Mouse (Mus musculus): Measurements from ENCODE around the gene Ift22. TPM values are rescaled to one million over a fixed set of nuclear protein-coding genes. Genes with fewer than 3 reads are reported as not detected.
"Not testable (repeated sequence)": the region's sequence is repeated elsewhere in the genome, so short reads cannot be mapped to it uniquely, and the experiment has no call there.

The Ift22 gene
- polyA plus RNA-seq, 1 experiment, result 58.7 TPM

DNA sequence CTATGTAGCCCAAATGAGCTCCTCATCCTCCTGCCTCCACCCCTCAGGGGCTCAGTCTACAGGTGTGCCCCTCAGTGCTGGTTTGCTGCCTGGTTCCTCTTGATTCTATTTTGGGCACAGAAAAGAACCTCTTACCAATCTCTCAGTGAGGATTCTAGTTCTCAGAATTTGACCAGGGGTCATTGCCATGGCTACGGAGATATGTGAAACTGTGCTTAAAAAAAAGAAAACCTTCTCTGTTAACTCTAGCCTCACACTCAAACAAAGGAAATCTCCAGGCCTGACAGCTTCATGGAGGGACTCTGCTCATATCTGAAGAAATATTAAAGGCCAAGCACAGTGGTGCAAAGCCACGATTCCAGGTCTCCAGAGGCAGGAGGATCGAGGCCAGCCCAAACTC lies 34.8 kb downstream of the Ift22 start:
- TF ChIP-seq CTCF (IDR thresholded peaks at IDR 0.05; ENCODE audit: borderline replicate concordance, insufficient read depth, low read depth, low read length), result no peak
- no peak for TF ChIP-seq POLR2A (IDR thresholded peaks at IDR 0.05; ENCODE audit: borderline replicate concordance, insufficient read depth, low read length)
- Histone ChIP-seq H3K4me3 (replicated peaks; ENCODE audit: insufficient read depth, low read depth, low read length) (no peak overlapping the region), H3K27ac (ENCODE audit: insufficient read depth, low read length) (no peak overlapping the region), H3K27me3 (ENCODE audit: control insufficient read depth, insufficient read depth, low read length) (no peaks in the 10 kb centered on the region), H3K4me1 (ENCODE audit: control insufficient read depth, insufficient read depth, low read length) (no peaks in the 10 kb centered on the region)
- no peak for DNase-seq
- WGBS, result 67% methylated on average over 3 of the region's 3 CpGs

DNA sequence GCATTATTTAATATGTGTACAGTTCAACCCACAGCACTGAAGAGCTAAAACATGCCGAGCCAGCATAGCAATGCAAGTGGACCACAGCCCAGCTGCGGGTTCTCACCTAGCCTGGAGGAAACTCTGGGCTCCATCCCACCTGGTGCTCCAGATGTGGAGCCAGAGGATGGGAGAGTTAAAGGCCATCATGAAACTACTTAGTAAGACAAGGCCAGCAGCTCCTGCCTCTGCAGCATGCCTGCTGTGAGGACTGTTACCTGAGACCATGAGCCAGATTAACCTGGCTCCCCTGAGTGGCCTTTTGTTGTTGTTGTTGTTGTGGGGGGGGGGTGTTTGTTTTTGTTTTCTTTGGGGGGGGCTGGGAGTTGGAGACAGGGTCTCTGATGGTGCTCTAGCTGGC lies 35.4 kb downstream of the Ift22 start:
- no peak for DNase-seq
- H3K4me1 ChIP-seq (ENCODE audit: control insufficient read depth, insufficient read depth, low read length), result no peaks in the 10 kb centered on the region
- TF ChIP-seq CTCF (IDR thresholded peaks at IDR 0.05; ENCODE audit: borderline replicate concordance, insufficient read depth, low read depth, low read length) (no peak), POLR2A (IDR thresholded peaks at IDR 0.05; ENCODE audit: borderline replicate concordance, insufficient read depth, low read length) (no peak)
- H3K27ac ChIP-seq (ENCODE audit: insufficient read depth, low read length), result no peak overlapping the region
- H3K4me3 ChIP-seq (replicated peaks; ENCODE audit: insufficient read depth, low read depth, low read length), result no peak overlapping the region
- H3K27me3 ChIP-seq (ENCODE audit: control insufficient read depth, insufficient read depth, low read length), result no peaks in the 10 kb centered on the region
- WGBS, result 78% methylated on average over 2 of the region's 2 CpGs

DNA sequence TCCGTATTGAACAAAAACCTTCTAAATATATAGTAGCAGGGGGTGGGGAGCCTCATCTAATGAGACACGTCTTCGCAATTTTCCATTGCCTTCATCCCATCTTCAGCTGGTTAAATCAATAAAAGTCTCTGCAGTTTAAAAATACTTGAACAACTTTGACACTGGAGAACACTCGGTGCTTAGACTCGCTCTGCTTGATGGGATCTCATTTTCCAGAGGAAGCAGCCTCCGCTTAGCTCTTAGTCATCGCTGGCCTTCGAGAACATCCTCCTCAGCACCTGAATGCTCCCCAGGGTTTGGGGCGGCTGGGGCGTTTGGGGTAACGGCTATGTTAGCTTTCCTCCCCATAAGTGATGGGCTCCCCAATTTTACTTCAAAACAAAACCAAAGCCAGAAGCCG lies 37.1 kb downstream of the Ift22 start:
- Histone ChIP-seq H3K27me3 (ENCODE audit: control insufficient read depth, insufficient read depth, low read length) (no peaks in the 10 kb centered on the region), H3K4me1 (ENCODE audit: control insufficient read depth, insufficient read depth, low read length) (no peaks in the 10 kb centered on the region), H3K4me3 (replicated peaks; ENCODE audit: insufficient read depth, low read depth, low read length) (no peak overlapping the region), H3K27ac (ENCODE audit: insufficient read depth, low read length) (no peak overlapping the region)
- 84% methylated on average over 12 of the region's 12 CpGs for WGBS
- DNase-seq, result no peak
- TF ChIP-seq POLR2A (IDR thresholded peaks at IDR 0.05; ENCODE audit: borderline replicate concordance, insufficient read depth, low read length) (no peak), CTCF (IDR thresholded peaks at IDR 0.05; ENCODE audit: borderline replicate concordance, insufficient read depth, low read depth, low read length) (no peak)

DNA sequence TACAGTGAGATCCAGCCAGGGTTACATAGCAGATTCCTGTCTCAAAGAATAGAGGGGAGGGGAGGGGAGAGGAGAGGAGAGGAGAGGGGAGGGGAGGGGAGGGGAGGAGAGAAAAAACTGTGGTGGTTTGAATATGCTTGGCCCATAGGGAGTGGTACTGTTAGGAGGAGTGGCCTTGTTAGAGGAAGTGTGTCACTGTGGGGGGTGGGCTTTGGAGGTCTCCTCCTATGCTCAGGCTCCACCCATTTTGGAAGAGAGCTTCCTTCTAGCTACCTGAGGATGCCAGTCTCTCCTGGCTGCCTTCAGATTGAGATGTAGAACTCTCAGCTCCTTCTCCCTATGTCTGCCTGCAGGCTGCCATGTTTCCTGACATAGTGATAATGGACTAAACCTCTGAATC lies 39.9 kb downstream of the Ift22 start:
- Histone ChIP-seq H3K4me3 (replicated peaks; ENCODE audit: insufficient read depth, low read depth, low read length) (no peak overlapping the region), H3K4me1 (ENCODE audit: control insufficient read depth, insufficient read depth, low read length) (no peaks in the 10 kb centered on the region), H3K27ac (ENCODE audit: insufficient read depth, low read length) (no peak overlapping the region), H3K27me3 (ENCODE audit: control insufficient read depth, insufficient read depth, low read length) (no peaks in the 10 kb centered on the region)
- TF ChIP-seq CTCF (IDR thresholded peaks at IDR 0.05; ENCODE audit: borderline replicate concordance, insufficient read depth, low read depth, low read length) (no peak), POLR2A (IDR thresholded peaks at IDR 0.05; ENCODE audit: borderline replicate concordance, insufficient read depth, low read length) (no peak)
- DNase-seq, result no peak

DNA sequence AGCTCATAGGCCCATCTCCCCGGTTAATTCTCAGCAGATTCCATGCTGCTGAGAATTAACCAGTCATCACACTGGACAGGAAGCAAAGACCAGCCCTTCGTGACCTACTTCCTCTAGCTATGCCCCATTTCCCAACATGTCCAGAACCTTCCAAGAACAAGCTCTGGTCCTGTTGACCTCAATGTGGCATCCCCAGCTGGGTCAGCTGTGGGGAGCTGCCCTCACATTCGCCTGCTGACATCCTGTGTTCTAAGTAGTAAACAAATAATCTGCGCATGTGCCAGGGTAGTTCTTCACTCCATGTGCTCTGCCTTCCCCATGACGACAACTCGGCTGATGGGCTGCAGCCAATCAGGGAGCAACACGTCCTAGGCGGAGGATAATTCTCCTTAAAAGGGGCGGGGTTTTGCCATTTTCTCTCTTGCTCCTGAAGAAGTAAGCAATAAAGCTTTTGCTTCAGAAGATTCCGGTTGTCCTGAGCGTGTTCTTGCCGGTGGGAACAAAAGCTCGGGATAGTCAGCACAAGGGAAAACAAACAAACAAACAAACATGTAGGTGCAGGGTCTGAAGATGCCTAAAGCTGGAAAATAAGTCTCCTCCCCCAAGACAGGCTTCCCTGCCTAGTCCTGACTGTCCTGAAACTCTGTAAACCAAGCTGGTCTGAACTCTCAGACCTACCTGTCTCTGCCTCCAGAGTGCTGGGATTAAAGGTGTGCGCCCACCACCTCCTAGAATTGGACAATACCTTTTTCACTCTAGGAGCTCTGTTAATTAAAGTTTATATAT lies 41.8 kb downstream of the Ift22 start:
- 72% methylated on average over 14 of the region's 14 CpGs for WGBS

DNA sequence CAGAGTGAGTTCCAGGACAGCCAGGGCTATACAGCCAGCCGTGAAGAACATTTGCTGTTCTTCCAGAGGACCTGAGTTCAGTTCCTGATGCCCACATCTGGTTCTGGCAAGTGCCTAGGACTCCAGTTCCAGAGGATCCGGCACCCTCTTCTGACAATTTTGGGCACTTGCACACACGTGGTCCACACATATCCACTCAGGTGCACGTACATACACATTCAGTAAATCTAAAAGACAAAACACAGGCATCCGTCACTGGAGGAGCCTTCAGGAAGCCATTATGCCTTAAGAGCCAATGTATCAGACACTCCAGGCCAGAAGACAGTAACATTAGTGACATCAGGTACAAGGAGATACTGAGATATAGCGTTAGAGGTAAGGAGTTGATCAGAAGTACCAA lies 42.6 kb downstream of the Ift22 start:
- Histone ChIP-seq H3K4me3 (replicated peaks; ENCODE audit: insufficient read depth, low read depth, low read length) (no peak overlapping the region), H3K27me3 (ENCODE audit: control insufficient read depth, insufficient read depth, low read length) (no peaks in the 10 kb centered on the region), H3K4me1 (ENCODE audit: control insufficient read depth, insufficient read depth, low read length) (peaks cover 4% of the 10 kb centered on the region), H3K27ac (ENCODE audit: insufficient read depth, low read length) (no peak overlapping the region)
- DNase-seq, result no peak
- WGBS, result 90% methylated on average over 6 of the region's 6 CpGs
- TF ChIP-seq POLR2A (IDR thresholded peaks at IDR 0.05; ENCODE audit: borderline replicate concordance, insufficient read depth, low read length) (no peak), CTCF (IDR thresholded peaks at IDR 0.05; ENCODE audit: borderline replicate concordance, insufficient read depth, low read depth, low read length) (no peak)

More for the DNA sequence above, 41.8 kb downstream of the Ift22 start:
- H3K4me1 ChIP-seq (ENCODE audit: control insufficient read depth, insufficient read depth, low read length); H3K4me3 ChIP-seq (replicated peaks; ENCODE audit: insufficient read depth, low read depth, low read length); H3K27ac ChIP-seq (ENCODE audit: insufficient read depth, low read length); DNase-seq; H3K27me3 ChIP-seq (ENCODE audit: control insufficient read depth, insufficient read depth, low read length): not testable (repeated sequence)

DNA sequence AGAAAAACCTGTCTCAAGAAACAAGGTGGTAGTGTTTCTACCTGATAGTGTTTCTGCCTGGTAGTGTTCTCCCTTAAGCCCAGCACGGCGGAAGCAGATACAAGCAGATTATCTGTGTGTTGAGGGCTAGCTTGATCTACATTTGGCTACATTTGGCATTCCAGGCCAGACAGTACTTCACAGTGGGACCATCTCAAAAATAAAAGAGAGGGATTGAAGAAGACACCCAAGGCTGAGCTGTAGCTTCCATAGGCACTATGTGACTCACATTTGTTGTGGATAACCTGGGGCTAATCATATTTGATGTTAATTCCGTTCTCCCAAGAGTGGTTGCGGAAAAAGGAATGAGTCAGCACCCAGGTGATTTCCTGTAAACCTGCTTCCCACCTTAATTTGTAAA lies 44.2 kb downstream of the Ift22 start:
- no peak for DNase-seq
- H3K27me3 ChIP-seq (ENCODE audit: control insufficient read depth, insufficient read depth, low read length), result no peaks in the 10 kb centered on the region
- no peak overlapping the region for H3K27ac ChIP-seq (ENCODE audit: insufficient read depth, low read length)
- peaks cover 4% of the 10 kb centered on the region for H3K4me1 ChIP-seq (ENCODE audit: control insufficient read depth, insufficient read depth, low read length)
- TF ChIP-seq CTCF (IDR thresholded peaks at IDR 0.05; ENCODE audit: borderline replicate concordance, insufficient read depth, low read depth, low read length) (no peak), POLR2A (IDR thresholded peaks at IDR 0.05; ENCODE audit: borderline replicate concordance, insufficient read depth, low read length) (no peak)
- 80% methylated on average over 4 of the region's 4 CpGs for WGBS
- H3K4me3 ChIP-seq (replicated peaks; ENCODE audit: insufficient read depth, low read depth, low read length), result no peak overlapping the region

DNA sequence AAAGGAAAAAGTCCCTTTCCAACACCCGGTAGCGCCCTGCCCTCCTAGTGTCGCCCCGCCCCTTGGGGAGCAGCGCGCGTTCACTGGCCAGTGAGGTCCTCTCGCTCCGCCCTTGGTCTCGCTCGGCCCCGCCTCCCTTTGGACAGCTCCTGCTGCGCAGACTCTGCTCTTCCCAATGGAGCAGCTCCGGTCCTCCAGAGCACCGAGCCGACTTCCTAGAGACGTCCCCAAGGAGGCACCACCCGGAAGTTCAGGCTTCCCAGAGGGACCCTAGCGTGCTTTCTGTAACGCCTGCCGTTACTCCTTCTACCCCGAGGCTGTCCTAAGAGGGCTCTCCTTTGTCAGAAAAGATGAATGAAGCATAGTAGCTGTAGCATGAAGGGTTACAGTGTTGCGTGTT lies 45.1 kb downstream of the Ift22 start, which contains the start of gene Fis1:
Fis1 (plus strand) TSS at position 261 of the 400 bp plus-strand sequence.
- peaks cover 4% of the 10 kb centered on the region for H3K4me1 ChIP-seq (ENCODE audit: control insufficient read depth, insufficient read depth, low read length)
- peak; percentile 70; the same call in 1 of the 2 replicates for TF ChIP-seq POLR2A (IDR thresholded peaks at IDR 0.05; ENCODE audit: borderline replicate concordance, insufficient read depth, low read length)
- TF ChIP-seq CTCF (IDR thresholded peaks at IDR 0.05; ENCODE audit: borderline replicate concordance, insufficient read depth, low read depth, low read length), result no peak
- no peaks in the 10 kb centered on the region for H3K27me3 ChIP-seq (ENCODE audit: control insufficient read depth, insufficient read depth, low read length)
- H3K27ac ChIP-seq (ENCODE audit: insufficient read depth, low read length), result peak within 1 kb of the TSS; percentile 54
- WGBS, result under 1% methylated on average over 23 of the region's 23 CpGs
- peak within 1 kb of the TSS; percentile 93 for H3K4me3 ChIP-seq (replicated peaks; ENCODE audit: insufficient read depth, low read depth, low read length)
- peak; percentile 95 to 97 for DNase-seq
